Mouse (Mus musculus): Measurements from ENCODE around the gene Prr14. TPM values are rescaled to one million over a fixed set of nuclear protein-coding genes. Genes with fewer than 3 reads are reported as not detected.
A peak's percentile ranks its signal among the peaks of the same experiment; 100 is the strongest.

Gene Prr14
- total RNA-seq, 2 experiments from 2014 or later = 16.5 to 19.4 TPM

DNA sequence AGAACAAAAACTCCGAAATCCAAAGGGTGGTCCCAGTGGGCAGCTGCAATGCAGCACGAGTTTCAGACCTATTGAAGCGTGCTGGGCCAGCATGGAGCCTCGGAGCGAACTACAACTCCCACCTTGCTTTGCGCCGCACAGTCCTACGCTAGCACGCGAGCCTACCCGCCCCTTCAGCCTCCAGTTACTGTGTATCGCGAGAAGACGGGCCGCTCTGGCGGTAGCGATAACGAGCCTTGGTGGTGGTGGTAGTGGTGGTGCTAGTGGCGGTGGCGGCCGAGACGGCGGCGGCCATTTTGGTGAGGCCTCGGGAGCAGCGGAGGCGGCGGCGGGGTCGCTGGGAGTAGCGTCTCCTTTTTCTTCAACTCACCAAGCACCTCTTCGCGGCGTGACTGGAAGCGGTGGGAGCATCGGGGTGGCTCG lies 52.4 kb downstream of the Prr14 start, which contains the start of gene Srcap:
Gene Srcap, plus strand, starts transcription at position 176 of the 423 bp plus-strand sequence.
- DNase-seq (ENCODE audit: low spot score) = peak; percentile 98

- peak; percentile 91 for DNase-seq (ENCODE audit: low spot score)
These were observed 53.0 kb downstream of the Prr14 start for GRCm38 (mm10) chr7:127512231-127513015.

DNA sequence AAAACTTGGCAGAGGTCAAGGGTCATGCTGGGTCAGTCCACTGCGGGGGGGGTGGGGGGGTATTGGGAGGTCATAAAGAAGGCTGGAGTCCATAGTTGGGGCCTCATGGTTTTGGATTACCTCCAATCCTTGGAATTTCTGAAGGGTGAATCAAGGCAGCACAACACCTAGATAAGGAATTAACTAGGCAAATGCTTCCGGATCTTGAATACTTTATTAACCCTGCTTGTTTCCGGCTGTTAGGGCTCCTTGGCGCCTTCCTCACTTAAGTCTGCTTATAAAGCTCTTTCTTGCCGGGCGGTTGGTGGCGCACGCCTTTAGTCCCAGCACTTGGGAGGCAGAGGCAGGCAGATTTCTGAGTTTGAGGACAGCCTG lies 53.6 kb downstream of the Prr14 start:
- DNase-seq (ENCODE audit: low spot score) = no peak

DNA sequence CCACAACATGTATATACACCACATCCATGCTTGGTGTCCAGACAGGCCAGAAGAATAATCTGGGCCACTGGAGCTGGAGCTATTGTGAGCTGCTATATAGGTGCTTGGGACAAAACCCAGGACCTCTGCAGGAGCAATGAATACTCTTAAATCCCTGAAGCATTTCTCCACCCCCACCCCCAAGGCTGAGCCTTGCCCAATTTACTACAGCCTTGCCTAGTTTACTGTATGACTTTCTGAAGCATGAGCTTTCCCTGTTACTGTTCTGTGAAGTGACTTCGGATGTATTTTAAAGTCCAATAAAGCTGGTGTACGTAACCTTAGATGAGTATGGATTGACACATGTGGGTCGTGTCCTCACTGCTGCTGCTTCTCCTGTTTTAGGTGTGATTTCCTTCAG lies 54.4 kb downstream of the Prr14 start:
- no peak for DNase-seq (ENCODE audit: low spot score)

DNA sequence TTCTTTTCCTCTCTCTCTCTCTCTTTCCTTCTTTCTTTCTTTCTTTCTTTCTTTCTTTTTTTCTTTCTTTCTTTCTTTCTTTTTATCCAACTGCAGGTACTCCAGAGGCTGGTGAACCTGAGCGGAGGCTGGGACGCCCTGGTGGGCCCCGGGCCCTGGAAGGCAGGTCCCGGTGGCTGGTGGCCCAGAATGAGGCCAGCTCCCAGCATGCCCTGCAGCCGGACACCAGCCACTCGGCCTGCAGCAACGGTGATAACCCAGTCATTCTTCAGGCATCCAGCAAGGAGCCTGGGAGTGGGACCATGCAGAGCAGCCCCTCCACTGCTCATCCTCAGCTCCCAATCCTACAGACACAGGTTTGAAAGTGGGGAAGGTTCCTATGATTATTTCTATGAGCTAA lies 56.4 kb downstream of the Prr14 start:
- DNase-seq (ENCODE audit: low spot score) = no peak

GRCm38 (mm10) chr7:127516344-127516743 lies 56.9 kb downstream of the Prr14 start:
- DNase-seq (ENCODE audit: low spot score) = no peak

- no peak for DNase-seq (ENCODE audit: low spot score)
These were observed 59.9 kb downstream of the Prr14 start, which contains the start of gene Gm42715 for GRCm38 (mm10) chr7:127519284-127519683. TSS of gene Gm42715 (plus strand) at chr7:127519584.

Small RNAs within 50 kb of the gene (microRNA-seq; reads per million reads assigned to microRNA genes)
- gene Gm47278 (not detected), gene Mir7060 (not detected)

Other genes starting within 250 kb of the Prr14 start
- gene Zfp553, start 226.6 kb upstream of the Prr14 start, total RNA-seq (2021) = 1 to 10 TPM; 4.2 to 4.6 TPM
- 1 to 10 TPM; 1.0 to 1.3 TPM for gene Sept1, start 226.5 kb upstream of the Prr14 start, total RNA-seq (2021)
- 10 to 100 TPM; 19.7 to 21.1 TPM for gene Zfp771, start 215.3 kb upstream of the Prr14 start, total RNA-seq (2021)
- 10 to 100 TPM; 32.6 TPM for gene Dctpp1, start 198.9 kb upstream of the Prr14 start, total RNA-seq (2021)
- 10 to 100 TPM; 34.7 to 34.9 TPM for gene Sephs2, start 185.6 kb upstream of the Prr14 start, total RNA-seq (2021)
- gene Itgal, start 163.4 kb upstream of the Prr14 start, total RNA-seq (2021) = under 1 TPM; 0.21 to 0.33 TPM
- gene Zfp768, start 114.0 kb upstream of the Prr14 start, total RNA-seq (2021) = 10 to 100 TPM; 36.4 to 41.6 TPM
- gene Zfp747, start 83.6 kb upstream of the Prr14 start, total RNA-seq (2021) = 1 to 10 TPM; 2.4 to 2.6 TPM
- 1 to 10 TPM; 1.8 to 2.2 TPM for gene 9130019O22Rik, start 72.4 kb upstream of the Prr14 start, total RNA-seq (2021)
- 1 to 10 TPM; 1.7 to 1.8 TPM for gene E430018J23Rik, start 66.0 kb upstream of the Prr14 start, total RNA-seq (2021)
- gene Zfp764, start 52.8 kb upstream of the Prr14 start, total RNA-seq (2021) = 1 to 10 TPM; 1.6 to 1.9 TPM
- 1 to 10 TPM; 1.4 to 2.1 TPM for gene Zfp688, start 37.5 kb upstream of the Prr14 start, total RNA-seq (2021)
- under 1 TPM; 0.76 to 0.82 TPM for gene Zfp689, start 10.5 kb upstream of the Prr14 start, total RNA-seq (2021)
- gene Fbrs, start 19.6 kb downstream of the Prr14 start, total RNA-seq (2021) = 10 to 100 TPM; 25.2 to 26.6 TPM
- gene Srcap, start 52.4 kb downstream of the Prr14 start, total RNA-seq (2021) = 10 to 100 TPM; 46.5 to 46.6 TPM
- gene Gm42715, start 60.0 kb downstream of the Prr14 start, total RNA-seq (2021) = 1 to 10 TPM; 2.8 to 3.8 TPM
- not detected for gene Tmem265, start 101.8 kb downstream of the Prr14 start, total RNA-seq (2021)
- 10 to 100 TPM in 1 of 2 experiments, 1 to 10 TPM in 1; 9.0 to 10.4 TPM for gene Phkg2, start 113.7 kb downstream of the Prr14 start, total RNA-seq (2021)
- 1 to 10 TPM; 2.9 to 3.3 TPM for gene Ccdc189, start 129.0 kb downstream of the Prr14 start, total RNA-seq (2021)
- 10 to 100 TPM; 30.5 to 33.4 TPM for gene Rnf40, start 129.2 kb downstream of the Prr14 start, total RNA-seq (2021)
- 1 to 10 TPM; 7.4 to 9.5 TPM for gene Zfp629, start 156.2 kb downstream of the Prr14 start, total RNA-seq (2021)
- 10 to 100 TPM; 26.2 to 37.9 TPM for gene Bcl7c, start 249.3 kb downstream of the Prr14 start, total RNA-seq (2021)

Measured in gastrocnemius, adult 18-20 months (tissue).